Mouse (Mus musculus) heart, postnatal 4 days (tissue): ENCODE results near the gene Cdc37l1. TPM values are rescaled to one million over a fixed set of nuclear protein-coding genes. Genes with fewer than 3 reads are reported as not detected.

ENCODE experiments used
- DNase-seq: peaks from one replicate; pipeline ENCODE4 v3.0.0; 2021
- total RNA-seq, 2 experiments: library from RNA; stranded (reverse); gene quantifications; 2 replicates each; pipeline ENCODE4 v1.2.3; 2021

The Cdc37l1 gene
- total RNA-seq, 2 experiments from 2014 or later, result 61.7 to 67.8 TPM

GRCm38 (mm10) chr19:29008069-29008706 lies 18.0 kb downstream of the Cdc37l1 start:
- no peak for DNase-seq

GRCm38 (mm10) chr19:29009046-29009445 lies 18.9 kb downstream of the Cdc37l1 start:
- no peak for DNase-seq

- no peak for DNase-seq
These were observed 21.3 kb downstream of the Cdc37l1 start for GRCm38 (mm10) chr19:29011355-29011990.

GRCm38 (mm10) chr19:29014466-29015055 lies 24.4 kb downstream of the Cdc37l1 start:
- DNase-seq, result no peak

- no peak for DNase-seq
These were observed 25.5 kb downstream of the Cdc37l1 start for GRCm38 (mm10) chr19:29015410-29016203.

GRCm38 (mm10) chr19:29016204-29016765 lies 26.1 kb downstream of the Cdc37l1 start:
- DNase-seq, result no peak

GRCm38 (mm10) chr19:29016786-29017185 lies 26.6 kb downstream of the Cdc37l1 start:
- DNase-seq, result no peak

GRCm38 (mm10) chr19:29019647-29020046 lies 29.5 kb downstream of the Cdc37l1 start:
- DNase-seq, result no peak

- DNase-seq, result no peak
These were observed 31.7 kb downstream of the Cdc37l1 start for GRCm38 (mm10) chr19:29021754-29022345.

GRCm38 (mm10) chr19:29024391-29024947 lies 34.3 kb downstream of the Cdc37l1 start:
- DNase-seq, result peak; percentile 51

- DNase-seq, result no peak
These were observed 41.6 kb downstream of the Cdc37l1 start for GRCm38 (mm10) chr19:29031788-29032187.

GRCm38 (mm10) chr19:29032662-29033061 lies 42.5 kb downstream of the Cdc37l1 start:
- no peak for DNase-seq

GRCm38 (mm10) chr19:29037026-29037425 lies 46.9 kb downstream of the Cdc37l1 start:
- no peak for DNase-seq

- no peak for DNase-seq
These were observed 47.4 kb downstream of the Cdc37l1 start for GRCm38 (mm10) chr19:29037541-29037940.

GRCm38 (mm10) chr19:29039334-29039733 lies 49.2 kb downstream of the Cdc37l1 start:
- DNase-seq, result no peak

GRCm38 (mm10) chr19:29040206-29040605 lies 50.1 kb downstream of the Cdc37l1 start:
- DNase-seq, result no peak

- DNase-seq, result no peak
These were observed 52.0 kb downstream of the Cdc37l1 start for GRCm38 (mm10) chr19:29042143-29042542.

- DNase-seq, result no peak
These were observed 52.5 kb downstream of the Cdc37l1 start for GRCm38 (mm10) chr19:29042647-29043046.

- no peak for DNase-seq
These were observed 54.2 kb downstream of the Cdc37l1 start for GRCm38 (mm10) chr19:29044353-29044768.

GRCm38 (mm10) chr19:29045369-29045768 lies 55.2 kb downstream of the Cdc37l1 start:
- no peak for DNase-seq

GRCm38 (mm10) chr19:29045956-29046650 lies 56.0 kb downstream of the Cdc37l1 start:
- no peak for DNase-seq
